Mouse (Mus musculus) frontal cortex, adult 2 months (tissue): Measurements from ENCODE around the gene Bcl11b. TPM values are rescaled to one million over a fixed set of nuclear protein-coding genes. Genes with fewer than 3 reads are reported as not detected.
A peak's percentile ranks its signal among the peaks of the same experiment; 100 is the strongest.

ENCODE experiments used
- DNase-seq, 2 experiments: peaks; one replicate each; pipeline ENCODE4 v3.0.0; 2022; ENCODE audit warnings: low spot score in 1 of 2; ENCODE audit errors: extremely low spot score in 1 of 2
- polyA plus RNA-seq: library from polyadenylated mRNA; depleted of rRNA; stranded (reverse); fragments of >200 nt; gene quantifications from 2 replicates; pipeline ENCODE4 v1.2.3, GENCODE M21; 2012

Gene Bcl11b
- polyA plus RNA-seq, 1 experiment = 43.9 TPM

DNA sequence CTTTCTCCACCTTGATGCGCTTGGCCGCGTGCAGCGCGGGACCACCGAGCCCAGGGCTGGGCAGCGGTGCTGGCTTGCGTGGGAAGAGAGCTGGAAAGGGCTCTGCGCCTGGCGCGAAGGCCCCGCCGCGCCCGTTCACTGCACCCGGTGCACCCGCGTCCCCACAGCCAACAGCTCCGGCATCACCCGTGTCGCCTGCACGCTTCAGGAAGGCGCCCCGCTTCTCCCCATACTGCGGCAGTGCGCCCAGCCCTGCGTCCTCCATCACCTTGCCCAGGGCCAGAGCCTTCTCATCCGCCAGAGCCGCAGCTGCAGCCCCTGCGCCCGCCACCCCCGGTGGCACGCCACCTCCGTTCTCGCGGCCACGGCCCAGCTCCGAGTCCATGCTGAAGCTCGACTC, 87.4 kb downstream of the Bcl11b start:
- DNase-seq = no peak

- DNase-seq = no peak
These were observed 88.0 kb downstream of the Bcl11b start for GRCm38 (mm10) chr12:107915396-107915795.

DNA sequence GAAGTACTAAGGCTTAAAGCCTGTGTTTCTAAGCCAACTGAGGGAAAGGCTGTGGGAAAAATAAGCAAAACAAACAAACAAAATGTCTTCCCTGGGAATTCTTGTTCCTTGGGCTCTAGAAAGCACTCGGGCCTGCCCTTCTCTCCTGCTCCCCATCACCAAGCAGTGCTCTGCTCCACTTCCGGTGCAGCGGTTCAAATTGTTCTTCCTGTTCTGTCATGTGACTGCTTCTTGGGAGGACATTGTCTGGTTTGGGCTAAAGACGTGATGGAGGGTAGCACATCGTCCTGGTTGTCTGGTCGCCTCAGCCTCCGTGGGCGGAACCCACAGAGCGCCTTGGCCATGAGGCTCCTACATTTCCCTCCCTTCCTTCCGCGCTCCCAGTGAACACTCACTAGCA, 94.6 kb downstream of the Bcl11b start:
- DNase-seq = no peak

DNA sequence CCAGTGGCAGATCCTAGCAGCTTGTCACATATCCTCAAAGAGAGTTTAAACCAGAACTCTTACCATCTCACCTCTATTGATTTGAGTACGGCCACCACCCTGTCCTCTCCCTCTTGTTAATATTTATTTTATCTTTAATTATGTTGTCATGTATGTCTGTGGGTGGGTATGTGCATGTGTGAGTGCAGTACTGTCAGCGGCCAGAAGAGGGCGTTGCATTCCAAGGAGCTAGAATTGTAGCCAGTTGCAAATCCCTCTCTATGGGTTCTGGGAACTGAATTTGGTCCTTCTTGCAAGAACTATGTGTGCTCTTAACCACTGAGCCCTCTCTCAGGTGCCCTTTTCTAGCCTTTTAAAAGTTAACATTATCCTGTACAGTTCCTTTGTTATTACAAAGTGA, 98.1 kb downstream of the Bcl11b start:
- DNase-seq = no peak

- DNase-seq = peak in 1 of 2 experiments; percentile 51
These were observed 98.9 kb downstream of the Bcl11b start for GRCm38 (mm10) chr12:107904457-107904856.

GRCm38 (mm10) chr12:107903949-107904348, 99.5 kb downstream of the Bcl11b start:
- no peak for DNase-seq

GRCm38 (mm10) chr12:107891449-107891848, 112.0 kb downstream of the Bcl11b start:
- DNase-seq = peak in 1 of 2 experiments; percentile 39

DNA sequence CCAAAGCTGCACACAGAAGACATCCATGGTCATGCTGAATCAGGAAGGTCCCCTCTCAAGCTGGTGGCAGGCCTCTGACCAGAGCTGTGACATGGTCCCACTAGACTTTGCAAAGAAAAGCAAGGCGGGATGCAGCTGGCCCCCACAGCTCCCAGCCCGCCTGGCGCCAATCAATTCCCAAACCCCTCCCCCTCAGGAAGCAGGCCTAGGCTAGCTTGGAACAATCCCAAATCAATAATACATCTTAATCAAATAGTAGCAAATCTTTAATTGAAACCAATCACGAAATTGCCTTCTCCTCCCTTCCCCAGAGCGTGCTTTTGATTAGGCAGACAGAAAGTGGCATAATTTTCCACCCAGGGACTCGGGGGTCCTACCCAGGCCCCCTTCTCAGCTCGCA, 113.1 kb downstream of the Bcl11b start:
- DNase-seq = no peak

- DNase-seq = no peak
These were observed 113.6 kb downstream of the Bcl11b start for GRCm38 (mm10) chr12:107889841-107890240.

GRCm38 (mm10) chr12:107888646-107889045, 114.8 kb downstream of the Bcl11b start:
- peak in 1 of 2 experiments; percentile 41 for DNase-seq

- no peak for DNase-seq
These were observed 115.4 kb downstream of the Bcl11b start for GRCm38 (mm10) chr12:107888049-107888448.

DNA sequence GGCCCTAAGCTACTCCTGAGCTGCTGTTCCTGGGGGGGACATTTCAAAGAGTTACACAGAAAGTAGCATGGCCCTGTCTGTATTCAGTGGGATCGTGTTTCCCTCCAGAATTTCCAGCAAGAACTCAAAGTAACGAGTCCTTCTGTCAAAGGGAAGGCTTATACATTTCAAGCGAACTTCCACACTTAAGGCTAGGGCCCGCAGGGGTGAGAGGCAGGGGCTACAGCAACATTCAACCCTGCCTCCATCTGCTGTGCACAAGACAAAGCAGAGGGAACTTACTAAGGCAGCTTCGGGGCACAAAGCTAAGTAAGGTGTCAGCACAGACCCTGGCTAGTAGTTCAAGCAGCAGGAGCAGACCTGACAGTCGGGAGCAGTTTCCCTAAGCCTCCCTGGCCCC, 115.8 kb downstream of the Bcl11b start:
- DNase-seq = no peak

GRCm38 (mm10) chr12:107884330-107885065, 118.9 kb downstream of the Bcl11b start:
- no peak for DNase-seq

GRCm38 (mm10) chr12:107881726-107882125, 121.7 kb downstream of the Bcl11b start:
- no peak for DNase-seq

DNA sequence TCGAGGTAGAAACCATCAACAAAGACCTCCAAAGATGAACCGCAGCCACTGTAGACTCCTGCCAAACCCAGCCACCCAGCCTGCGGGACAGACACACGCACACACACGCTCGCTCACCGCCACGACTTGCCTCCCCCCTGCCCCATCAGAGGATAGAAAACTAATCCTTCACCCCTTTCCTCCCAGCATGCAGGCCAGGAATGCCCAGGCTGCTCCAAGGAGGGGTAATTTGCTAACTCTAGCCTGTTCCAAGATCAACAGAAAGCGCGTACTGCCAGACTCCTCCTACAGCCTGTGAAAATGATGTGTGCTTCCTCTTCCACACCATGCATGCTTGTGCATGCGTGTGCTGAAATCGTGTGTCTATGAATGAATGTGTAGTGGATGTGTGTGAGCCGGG, 122.7 kb downstream of the Bcl11b start:
- DNase-seq = no peak

GRCm38 (mm10) chr12:107879114-107879777, 124.2 kb downstream of the Bcl11b start:
- no peak for DNase-seq

DNA sequence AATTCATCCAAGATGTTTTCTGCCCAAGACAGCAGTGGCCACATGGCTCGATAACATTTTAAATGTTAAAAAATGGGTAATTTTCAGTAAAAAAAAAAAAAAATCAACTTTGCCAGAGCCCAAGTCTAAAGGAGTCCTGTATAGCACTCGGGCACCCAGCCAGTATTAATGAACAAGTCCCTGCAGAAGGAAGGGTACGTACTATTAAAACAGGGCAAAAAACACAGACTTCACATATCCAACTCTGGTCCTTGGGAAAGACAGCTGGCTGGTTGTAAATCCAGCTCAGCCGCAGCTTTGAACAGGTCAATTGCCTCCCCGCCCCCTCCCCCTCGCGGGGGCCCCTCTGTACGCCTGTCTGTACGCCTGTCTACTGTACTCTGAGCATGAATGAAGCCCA, 127.2 kb downstream of the Bcl11b start:
- DNase-seq = no peak

DNA sequence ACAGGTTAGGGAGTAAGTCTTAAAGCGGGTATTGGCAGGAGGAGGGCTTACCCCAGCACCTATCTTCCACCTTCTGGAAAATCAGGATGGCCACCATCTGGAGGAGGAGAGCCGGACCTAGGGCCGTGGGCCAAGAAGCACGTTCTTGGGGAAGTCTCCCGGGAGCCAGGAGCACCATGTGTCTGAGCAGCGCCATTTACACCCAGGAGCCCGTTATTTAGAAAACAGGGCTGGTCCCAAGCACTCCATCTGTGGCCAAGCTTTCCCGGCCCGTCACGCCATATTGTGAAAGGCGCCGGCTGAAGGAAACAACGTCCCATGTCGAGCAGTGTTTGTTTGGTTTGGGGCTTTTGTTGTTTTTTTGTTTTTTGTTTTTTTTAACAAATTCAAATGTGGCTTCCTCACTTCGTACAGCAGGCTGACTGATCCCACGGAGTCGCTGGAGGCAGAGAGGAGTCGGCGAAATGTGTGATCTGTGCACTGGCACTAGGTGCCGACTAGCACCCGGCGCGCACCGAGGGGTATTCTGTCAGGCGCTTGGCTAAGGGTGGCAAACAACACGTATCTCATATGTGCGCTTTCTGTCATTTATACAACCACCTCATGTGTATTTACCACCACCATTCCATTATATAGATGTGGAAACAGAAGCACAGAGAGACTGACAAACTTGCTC, 128.8 kb downstream of the Bcl11b start:
- no peak for DNase-seq

DNA sequence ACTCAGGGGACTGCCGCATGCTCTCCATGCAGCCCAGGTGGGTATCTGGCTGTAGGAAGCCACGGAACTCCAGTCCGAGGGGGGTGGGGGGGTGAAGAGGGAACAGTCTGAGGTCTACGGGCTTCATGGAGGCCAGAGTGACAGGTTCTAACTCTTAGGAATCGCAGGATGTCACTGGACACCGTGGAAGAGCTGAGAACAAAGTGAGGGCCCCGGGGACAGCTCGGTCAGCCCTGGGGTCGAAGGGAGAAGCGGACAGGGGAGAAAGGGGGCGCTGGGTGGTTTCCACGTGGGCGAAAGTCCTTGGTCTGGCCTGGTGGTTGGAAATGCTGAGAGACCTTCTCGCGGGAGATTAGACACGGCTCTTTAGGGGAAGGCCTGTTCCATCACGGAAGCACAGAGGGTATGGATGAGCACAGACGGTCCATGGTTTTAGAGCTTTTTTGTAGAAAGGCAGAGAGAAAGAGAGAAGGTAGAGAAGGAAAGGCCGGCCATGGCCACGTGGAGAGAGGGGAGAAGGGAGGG, 133.8 kb downstream of the Bcl11b start:
- DNase-seq = no peak

GRCm38 (mm10) chr12:107868291-107868690, 135.1 kb downstream of the Bcl11b start:
- DNase-seq = no peak
